Mouse (Mus musculus) lung, adult 18-20 months (tissue): ENCODE results near the gene Sema6d.
A peak's percentile ranks its signal among the peaks of the same experiment; 100 is the strongest.

Source experiments
- DNase-seq, 2 experiments: peaks; one replicate each; pipeline ENCODE4 v3.0.0; 2022; ENCODE audit warnings: mixed read lengths in 2 of 2

Sema6d gene

DNA sequence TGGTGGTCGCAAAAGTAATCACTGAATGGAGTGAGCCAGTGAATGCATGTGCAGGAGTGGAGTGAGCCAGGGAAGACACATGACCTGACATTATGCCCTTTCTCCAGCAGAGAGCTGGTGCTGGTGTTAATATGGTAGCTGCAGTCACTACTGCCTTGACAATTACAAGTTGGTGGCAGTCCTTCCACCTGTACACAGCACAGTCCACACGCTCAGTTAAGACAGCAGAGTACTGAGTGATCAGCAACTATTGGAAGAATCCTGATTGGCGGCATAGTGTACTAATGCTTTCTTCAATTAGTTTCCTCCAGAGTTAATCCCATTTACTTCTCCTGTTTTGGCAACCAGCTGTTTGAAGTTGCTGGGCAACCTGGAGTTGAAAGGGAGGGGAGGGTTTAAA lies 81.9 kb downstream of the Sema6d start:
- no peak for DNase-seq

DNA sequence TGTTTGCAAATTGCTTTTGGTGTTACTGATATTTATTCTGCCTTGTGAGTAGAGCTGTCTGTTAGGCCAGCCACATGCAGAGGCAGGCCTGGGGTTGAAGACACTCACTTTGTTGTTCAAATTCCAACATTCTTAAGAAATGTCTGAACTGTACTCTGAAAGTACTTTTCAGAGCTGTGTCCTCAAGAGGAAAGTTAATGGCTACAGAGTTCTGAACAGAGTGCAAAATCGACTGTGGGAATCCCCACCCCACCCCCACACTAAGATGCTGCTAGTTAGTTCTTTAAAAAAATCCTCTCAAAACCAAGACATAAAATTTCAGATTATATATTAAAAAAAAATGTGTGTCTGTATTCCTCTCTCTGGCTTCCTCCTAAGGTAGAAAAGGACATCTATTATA lies 86.5 kb downstream of the Sema6d start:
- DNase-seq = no peak

DNA sequence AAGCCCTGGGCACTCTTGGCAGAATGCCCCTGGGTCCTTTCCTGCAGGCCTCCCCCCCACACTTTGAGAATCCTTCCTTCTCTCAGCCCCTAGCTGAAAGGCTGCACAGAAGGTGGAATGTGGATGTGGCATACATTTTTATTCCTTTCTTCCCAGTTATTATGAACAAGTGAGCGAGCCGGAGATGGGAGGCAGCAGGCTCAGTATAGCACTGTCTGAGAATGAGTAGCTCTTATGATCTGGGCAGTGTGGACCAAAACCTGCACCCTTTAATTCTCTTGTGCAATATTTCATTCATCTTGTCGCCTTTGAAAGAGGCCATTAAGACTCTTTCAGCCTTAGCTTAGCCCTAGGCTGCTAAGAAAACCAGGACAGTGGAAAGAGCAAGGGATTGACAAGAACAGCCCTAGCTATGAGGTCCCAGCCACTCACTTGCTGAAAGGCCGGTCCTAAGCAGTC lies 87.0 kb downstream of the Sema6d start:
- no peak for DNase-seq

DNA sequence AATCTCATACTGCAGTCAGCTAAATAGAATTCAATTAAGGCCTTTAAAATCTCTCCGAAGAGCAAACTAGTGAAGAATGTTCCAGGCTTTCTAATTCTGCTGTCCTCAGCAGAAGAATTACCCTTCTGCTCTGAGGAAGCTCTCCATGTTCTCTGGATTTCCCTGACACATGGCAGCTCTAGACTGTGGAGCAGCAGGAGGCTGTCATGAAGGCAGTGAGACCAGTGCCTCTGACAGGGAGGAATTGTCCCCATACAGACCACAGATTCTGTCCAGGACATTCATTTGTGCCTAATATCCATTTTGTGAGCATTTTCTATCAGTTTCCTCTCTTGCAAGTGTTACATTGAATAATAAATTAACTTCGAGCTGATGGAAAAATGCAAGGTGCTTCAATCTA lies 99.5 kb downstream of the Sema6d start:
- DNase-seq = no peak

DNA sequence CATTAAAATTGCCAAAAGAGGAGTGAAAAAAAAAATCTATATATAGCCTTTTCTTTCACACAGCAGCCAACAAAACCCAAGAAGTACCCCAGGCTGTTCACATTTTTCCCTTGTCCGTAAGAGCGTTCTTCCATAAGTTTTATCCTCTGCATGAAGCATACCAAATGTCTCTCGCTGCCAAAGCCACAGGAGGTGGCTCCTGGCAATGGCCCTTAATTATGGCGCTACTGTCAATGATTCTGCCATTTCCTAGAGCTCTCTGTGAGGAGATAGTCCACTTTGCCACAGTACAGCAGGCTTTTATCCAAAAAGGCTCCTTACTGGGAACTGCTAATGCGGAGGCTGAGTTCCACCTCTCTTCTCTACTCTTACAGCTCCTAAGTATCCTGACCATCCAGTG lies 104.3 kb downstream of the Sema6d start:
- DNase-seq = no peak

DNA sequence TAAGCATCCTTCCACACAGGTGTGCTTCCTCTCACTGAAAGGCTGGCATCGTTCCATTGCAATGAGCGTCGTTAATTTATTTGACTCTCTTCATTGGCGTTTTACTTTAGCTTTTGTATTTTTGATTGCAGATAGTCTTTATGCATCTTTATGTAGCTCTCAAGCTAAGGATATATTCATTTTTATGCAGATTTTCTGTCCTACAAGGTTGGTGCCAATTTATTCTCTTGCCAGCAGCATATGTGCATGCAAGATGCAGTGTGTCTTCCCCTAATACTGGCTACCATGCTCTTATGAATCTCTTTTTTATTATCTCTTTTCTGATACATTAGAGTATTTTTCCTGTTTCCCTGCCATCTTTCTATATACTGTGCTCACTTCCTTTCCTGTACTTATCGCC lies 111.7 kb downstream of the Sema6d start:
- DNase-seq = no peak

DNA sequence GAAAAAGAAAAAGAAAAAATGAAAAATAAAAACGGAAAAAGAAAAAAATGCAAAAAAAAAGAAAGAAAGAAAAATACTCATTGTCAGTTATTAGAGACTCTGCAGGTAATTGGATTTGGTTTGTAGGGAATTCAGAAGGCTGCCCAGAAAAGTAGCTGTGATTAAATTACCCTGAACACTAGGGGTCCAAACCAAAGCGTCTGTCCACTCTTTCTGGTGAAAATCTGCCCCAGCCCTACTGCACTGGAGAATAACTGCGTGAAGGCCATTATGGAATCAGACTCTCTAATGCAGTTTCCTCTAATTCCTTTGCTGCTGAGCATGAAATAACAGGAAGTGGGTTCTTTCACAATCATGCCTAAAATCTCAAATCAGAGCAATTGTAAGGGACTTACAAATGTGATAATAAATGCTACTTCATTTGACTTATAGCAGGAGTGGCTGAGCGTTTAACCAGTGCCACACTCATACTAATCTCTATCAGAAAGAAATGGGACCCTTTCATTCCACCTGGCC lies 112.8 kb downstream of the Sema6d start:
- DNase-seq = no peak

DNA sequence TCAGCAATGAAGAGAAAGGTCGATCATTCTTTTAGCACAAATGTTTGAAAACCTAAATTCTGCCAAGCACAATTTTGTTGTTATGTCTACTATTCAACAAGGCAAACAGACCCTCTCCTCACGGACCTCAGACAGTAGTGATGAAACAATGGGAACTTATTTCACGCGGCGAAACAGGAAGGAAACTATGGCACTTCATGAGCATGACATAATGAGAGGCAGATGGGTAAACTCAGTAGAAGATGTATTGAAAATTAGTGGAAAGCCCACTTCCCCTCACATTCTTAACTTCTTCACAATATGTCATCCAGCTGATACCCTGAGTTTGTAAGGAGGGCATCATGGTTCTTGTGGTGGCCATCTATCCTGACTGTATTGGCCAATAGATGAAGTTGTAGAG lies 116.0 kb downstream of the Sema6d start:
- DNase-seq = no peak

DNA sequence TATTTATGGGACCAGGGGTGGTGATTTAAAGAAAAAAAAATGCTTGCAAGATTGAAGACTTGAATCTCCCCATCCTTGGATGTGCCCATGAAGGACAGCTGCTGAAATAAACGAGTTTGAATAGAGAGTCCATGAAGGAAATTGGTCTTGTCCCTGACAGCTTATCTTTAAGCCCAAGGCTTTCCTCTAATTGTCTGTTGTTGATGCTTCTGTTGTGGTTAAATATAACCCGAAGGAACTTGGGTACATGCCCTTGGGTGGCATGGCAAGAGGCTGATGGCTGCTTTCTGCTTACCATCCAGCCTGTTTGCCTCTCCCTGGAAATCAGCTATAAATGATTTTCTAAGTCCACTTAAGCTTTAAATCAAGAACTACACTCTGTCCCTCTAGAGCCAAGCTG lies 118.5 kb downstream of the Sema6d start:
- DNase-seq = peak; percentile 14 to 45

DNA sequence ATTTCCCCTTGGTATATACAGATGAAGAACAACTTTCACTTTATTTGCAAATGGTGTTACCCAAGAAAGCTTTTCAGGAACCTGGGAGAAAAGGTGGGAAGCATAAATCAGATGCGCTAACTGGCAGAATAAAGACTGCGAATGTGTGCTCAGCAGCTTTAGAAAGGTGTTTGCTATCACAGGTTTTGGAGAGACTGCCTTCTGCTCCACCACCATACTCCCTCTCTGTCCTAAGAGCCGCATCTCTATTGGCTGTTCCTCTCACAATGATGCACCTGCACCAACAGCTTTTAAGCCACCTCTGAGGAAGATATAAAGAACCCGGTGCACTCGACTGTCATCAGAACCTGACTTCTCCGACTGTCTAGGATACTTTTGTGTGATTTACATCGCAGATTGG lies 133.8 kb downstream of the Sema6d start:
- DNase-seq = no peak

DNA sequence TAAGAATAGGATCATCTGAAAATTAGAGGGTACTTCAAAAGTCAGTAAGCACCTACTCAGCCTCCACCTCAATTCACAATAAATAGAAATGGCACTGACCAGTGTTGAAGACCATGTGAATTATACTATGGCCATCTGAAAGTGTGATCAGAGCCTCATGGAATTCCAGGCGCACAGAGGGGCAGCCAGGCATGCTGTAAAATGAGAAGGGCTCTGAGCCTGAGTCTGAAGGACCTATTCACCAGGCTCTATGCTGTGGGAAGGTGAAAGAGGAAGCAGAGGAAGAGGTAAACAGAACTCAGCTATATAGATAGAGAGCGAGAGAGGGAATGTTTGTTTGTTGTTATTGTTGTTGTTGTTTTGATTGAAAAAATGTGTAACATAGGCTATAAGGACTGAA lies 134.6 kb downstream of the Sema6d start:
- no peak for DNase-seq

DNA sequence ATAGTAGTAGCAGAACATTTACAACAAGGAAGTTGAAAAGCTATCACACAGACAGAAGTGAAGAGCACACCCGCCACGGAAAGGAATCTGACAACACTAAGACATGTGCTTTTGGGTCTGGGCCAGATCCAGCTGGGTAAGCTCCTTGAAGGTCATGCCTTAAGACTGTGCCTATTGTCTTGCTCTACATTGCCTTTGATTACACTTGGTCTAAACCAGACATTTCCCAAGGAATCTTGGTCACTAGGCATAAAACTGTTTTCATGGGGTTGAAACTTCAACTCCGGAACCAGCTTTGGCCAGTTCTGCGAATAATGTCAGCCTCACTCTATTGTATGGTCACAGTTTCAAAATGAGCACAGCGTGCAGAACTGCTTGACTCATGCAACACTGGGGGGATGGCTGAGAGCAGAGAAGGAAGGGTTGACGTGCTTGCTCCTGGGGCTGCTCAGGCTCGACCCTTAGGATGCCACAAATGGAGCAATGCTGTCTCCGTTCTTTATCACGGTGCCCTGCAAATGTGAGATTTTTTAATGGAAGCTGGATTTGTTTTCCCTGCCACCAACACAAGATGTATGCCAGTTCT lies 145.0 kb downstream of the Sema6d start:
- peak; percentile 14 to 29 for DNase-seq

DNA sequence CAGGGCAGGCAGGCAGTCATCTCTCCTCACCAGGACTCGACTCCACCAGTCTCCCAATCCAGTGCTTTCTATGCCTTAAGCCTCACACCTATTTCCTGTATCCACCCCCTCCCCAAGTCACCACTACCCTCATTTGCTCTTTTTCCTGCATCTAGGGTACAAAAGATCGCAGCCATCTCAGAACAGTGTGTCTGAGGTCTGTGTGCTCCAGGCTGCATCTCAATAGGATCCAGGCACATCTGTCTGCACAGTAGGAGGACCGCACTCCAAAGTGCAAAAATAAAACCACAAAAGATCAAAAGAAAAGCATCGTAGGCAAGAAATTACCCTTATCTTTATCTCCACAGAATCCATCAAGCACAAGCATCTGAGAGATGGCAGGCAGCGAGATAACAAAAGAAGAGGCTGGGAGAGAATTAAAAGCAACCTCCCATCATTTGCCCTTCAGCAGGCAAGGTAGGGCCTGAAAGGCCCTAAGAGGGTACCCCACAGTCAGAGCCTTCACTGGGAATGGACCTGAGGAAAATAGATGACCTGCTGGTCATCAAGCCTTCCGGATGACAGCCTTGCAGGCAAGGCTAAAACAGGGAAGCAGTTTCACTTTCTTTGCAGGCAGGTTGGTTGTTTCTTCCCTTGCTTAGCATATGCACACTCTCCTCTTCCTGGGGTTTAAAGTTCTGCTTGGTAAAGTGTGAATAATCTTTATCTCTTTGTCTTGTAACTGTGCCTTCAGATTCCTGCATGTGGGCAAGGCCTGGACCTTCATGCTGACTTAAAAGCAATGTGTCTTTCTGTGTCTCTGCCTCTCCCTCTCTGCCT lies 145.7 kb downstream of the Sema6d start:
- no peak for DNase-seq

DNA sequence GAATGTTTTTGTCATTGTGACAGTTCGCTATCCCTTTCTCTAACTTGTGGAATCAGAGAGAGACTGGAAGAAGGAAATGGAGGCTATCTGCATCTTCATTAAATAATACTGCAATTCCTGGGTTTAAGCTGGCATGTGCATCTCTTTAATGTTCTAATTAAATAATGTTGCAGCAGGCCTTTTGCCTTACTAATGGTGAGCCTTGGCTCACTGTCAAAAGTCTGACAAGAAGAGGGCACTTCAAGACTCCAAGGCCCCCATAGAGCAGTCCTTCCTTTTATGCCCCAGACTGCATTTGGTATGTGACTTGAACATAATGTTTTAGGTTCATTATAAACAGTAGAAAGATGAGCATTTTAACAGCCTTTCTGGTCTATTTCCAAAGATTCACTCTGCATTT lies 147.1 kb downstream of the Sema6d start:
- no peak for DNase-seq

DNA sequence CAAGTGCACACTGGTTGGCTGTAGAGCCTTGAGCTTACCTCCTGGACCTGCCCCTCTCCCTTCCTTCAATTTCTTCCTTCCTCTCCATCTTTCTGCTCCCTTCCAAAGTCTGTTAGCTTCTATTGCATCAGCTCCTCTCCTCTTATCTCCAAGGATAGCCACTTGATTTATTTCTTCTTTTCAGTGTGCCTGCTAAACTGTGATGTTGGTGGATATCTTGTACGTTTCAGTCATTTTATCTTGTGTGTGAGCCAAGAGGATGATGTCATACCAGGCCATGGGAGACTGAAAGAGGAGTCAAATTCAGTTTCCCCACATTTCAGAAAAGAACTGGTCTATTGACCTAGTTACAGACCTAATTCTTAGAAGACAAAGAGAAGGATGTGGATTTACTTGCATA lies 153.8 kb downstream of the Sema6d start:
- no peak for DNase-seq

DNA sequence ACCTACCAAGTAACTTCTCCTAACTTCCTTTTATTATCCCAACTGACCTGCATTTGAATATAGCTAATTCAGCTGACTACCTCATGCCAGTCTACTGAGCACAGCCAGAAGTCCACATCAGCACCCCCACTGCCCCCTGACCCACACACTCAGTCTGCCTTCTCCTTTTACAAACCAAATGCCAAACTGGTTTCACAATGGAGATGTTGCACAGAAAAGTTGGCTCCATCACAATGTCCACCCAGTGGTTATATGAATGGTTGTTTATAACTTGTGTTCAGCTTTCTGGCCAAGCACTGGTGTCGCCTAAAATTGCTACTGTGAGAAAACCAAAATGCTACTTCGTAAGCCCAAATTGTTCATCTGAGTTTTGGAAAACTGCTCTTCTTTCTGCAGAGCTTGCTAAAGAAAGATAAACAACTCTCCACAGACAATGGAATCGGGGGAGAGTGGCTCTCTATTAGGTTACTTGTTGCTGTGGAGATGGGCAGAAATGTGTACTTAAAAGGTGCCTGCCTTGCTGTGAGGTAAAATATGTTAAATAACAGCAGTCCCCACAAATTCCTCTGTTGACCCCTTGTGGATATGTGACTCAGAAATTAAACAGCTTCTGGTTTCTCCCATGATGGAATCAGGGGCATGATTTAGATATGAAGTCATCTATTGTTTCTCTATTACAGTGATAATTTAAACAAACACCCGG lies 154.9 kb downstream of the Sema6d start:
- DNase-seq = peak; percentile 44 to 65

DNA sequence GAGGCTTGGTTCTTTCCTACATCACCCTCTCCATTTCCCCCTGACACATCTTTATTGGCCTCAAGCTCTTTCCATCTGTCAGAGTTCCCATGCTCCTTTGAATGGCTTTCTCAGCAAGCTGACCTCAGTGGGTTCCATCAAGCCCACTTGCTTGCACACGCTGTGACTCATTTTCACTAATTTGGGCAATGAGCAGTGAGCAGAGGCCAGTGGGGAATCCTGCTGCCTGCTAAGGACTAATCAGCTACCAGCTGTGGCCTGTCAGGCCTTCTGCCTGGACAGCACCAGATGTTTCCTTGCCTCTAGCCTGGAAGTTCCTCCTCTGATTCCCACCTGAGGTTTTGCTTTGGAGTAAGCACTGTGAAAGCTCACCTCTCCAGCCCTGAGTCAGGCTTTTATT lies 168.3 kb downstream of the Sema6d start:
- no peak for DNase-seq

DNA sequence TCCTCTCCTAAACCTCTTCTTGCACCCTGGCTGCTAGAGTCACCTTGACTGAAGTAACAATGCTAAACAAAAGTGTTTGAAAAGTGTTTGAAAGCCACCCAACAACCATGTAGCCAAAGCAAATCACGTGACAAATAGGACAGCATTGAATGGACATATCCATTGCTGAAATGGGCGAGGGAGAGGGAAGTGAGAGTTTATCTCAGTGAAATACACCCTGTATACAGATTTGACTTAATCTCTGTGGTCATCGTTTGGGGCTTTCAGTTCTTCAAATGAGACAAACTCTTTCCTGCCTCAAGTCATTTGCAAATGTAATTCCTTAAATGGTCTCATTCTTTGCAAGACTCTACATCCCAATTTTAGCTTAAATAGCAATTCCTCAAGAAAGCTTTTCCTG lies 174.5 kb downstream of the Sema6d start:
- DNase-seq = no peak

DNA sequence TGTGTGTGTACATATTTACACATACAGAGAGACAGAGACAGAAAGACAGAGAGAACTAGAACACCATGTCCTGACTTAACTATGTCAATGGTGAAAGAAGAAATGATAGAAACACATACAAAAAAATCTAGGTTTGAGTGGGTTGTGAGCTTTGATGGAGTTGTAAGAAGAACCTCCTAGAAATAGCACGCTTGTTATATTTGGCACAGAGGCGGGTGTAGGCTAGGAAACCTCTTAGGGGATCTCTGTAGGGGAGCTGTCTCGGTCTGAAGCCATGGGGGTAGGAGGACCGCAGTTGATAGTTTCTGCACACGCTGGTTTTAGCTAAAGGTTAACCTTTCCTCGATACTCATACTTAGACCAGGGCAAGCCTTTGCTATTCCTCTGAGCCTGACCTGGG lies 181.4 kb downstream of the Sema6d start:
- DNase-seq = no peak

DNA sequence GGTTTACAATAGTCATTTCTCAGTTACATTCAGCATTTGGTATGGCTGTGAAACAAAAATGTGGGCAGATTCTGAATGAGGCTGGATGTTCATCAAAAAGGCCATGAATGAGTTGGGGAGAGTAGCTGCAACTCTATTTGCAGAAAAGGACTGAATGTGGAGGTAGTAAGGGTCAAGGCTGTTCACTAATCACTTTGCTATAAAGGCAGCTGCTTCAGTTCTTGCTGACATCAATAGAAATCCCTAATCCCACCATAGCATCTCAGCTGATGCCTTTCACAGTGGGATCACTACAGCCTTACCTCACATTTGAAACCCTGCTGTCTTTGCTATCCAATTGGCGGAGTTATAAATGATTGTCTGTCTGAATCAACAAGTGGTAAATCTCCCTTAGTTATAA lies 187.7 kb downstream of the Sema6d start:
- no peak for DNase-seq

DNA sequence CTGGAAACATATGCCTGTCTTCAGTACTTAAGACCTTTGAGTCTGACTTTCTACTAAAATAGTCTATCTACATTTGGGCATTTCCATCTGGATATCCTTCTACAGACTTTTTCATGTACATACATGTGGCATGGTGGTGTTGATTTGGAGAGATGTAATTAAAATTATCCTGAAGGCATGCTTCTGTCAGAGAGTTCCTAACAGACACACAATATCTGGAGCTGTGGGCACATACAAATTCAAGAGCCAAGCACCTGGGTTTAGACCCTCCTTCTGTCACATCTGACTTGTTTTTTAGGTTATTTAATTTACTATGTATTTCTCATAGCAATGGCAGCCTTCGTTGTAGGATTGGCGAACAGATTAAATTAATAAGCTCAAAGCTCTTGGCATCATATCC lies 195.3 kb downstream of the Sema6d start:
- DNase-seq = no peak

DNA sequence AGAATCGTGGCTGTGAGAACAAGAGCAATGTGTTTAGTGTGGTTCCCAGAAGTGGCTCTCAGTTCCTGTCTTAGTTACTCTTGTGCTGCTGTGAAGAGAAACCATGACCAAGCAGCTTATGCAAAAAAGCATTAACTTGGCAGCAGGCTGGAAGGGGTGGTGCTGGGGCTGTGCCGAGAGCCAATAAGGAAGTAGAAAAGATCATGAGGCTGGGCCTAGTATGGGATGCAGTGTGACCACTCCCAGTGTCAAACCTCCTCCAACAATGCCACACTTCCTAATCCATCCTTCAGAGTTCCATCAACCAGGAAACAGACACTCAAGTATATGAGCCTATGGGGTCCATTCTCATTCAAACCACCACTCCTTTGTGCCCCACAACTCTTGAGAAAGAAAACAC lies 199.6 kb downstream of the Sema6d start:
- no peak for DNase-seq

DNA sequence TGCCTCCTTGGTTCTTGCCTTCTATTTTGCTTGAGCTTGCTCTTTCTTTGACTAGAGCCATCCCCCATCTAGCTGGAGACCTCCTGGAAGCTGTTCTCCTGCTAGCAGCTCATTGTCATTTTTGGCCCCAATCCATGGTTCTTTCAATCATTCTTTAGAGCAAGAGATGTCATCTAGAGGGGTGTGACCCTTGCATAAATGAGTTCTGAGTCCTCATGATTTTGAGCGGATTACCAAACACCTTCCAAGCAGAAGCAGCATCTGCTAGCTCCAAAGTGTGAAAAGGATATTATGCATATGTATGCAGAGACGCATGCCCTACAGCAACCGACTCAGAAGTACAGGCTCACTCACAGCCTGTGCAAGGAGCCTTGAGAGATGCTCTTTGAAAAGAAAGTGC lies 201.4 kb downstream of the Sema6d start:
- DNase-seq = no peak

DNA sequence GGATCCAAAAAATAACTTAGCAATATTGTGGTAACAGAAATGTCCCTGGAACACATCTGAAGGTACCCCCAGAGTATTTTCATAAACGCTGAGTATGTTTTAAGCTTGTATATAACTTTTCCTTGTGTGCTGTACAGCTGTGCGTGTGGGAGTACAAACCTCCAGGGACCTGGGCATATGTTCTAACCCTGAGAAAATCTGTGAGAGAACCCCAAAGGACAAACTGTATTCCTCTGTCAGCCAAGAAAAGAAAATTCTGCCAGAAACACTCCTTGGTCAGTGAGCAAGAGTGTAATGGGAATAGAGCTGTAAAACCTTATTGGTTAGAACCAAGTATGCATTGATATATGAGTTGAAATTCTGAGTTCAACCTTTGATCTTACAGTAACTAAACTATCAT lies 203.8 kb downstream of the Sema6d start:
- no peak for DNase-seq
